Mouse (Mus musculus) mouse trophoblast stem cell (cell line): ENCODE measurements at regions not wholly inside any gene's neighbourhood (a gene's known extent, or its start where the extent isn't known, plus 50 kb on each side); places are given as distances from the start of the nearest gene placed in this dataset.

ENCODE experiments used
- in situ Hi-C, 2 experiments: fragments of 300-500 bp; cut with MseI, MboI; formaldehyde crosslinking; loops; 2 replicates in 1 of 2; 3 replicates in 1 of 2; pipeline ENCODE4 v1.15.1; 2025

DNA sequence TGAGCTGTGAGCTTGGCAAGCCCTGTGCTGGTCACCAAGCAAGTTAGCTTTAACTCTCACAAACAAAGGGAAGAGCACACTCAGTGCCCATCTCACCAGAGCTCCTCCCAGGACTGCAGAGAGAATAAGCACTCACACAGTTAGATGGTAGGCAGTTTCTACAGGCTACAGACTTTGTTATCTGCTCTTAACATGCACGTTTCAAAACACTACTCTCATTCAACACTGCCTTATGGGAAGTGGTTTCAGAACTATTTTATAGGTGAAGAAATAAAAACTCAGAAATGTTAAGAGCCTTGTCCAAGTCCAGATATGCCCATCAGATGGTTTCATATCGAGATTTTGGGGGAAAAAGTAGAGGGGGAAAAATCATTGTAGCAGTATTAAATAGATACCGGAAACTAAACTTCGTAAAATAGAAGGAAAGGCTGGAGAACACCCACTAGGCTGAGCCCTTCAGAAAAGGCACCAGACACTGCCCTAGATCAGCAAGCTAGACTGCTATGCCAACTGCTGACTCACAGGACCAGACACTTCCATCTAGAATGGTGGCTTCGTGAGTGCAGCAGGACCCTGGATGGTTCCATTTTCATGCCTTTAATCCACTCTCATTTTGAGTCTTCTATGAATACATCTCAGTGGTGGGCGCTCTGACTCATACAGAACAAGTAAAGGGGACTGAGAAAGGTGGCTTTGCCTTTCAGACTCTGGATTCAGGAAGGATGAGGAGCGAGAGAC lies 51.3 kb upstream of the Serbp1 start:
- in situ Hi-C loops: loop anchor here (25.0 kb wide), 1 partner anchor 251 kb away; no protein-coding TSS in a partner anchor

DNA sequence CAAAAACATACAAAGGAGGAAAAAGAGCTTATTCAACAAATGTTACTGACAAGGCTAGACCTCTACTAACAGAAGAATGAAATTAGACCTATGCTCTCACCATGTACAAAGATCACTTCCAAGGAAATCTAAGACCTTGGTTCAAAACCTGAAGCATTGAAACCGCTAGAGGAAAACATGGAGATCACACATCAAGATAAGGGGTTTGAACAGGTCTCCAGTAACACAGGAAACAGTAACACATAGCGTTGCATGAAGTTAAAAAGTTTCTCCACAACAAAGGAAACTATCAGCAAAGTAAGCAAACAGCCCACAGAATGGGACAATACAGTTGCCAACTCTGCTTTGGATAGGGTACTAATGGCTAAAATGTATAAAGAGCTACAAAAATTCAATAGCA lies 53.3 kb upstream of the Serbp1 start:
- in situ Hi-C loops: loop anchor here (25.0 kb wide), 1 partner anchor 253 kb away; no protein-coding TSS in a partner anchor

DNA sequence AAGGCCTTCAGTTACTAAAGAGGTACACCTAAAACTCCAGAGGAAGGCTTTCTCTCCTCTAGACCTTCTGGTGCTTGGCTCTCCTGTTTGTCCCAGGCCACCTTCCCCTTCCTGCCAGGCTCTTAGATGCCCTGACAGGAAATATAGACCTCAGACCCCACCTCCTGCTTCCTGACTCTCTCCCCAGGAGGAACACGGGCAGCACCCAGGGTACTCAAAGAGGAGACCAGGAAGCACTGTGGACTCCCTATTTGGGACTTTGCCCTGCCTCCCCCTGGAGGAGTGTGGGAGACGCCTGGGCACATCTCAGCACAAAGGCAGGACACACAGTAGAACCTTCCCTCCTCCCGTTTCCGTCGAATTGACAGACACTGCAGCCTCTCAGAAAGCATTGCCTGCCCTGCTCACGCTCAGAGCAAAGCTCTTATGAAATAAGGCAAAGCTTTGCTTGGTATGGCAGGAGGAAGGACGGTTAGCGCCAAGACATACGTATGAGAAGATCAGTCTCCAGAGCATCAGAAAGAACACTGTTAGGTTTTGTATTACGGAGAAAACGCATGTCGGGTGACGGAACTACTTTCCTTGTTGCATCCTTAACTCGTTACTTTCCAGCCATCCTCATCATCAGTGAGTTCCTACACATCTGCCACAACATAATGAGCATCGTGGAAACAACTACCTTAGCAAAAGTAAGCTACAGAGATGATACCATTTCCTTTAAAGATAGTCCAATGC lies 54.3 kb upstream of the Serbp1 start:
- in situ Hi-C loops: loop anchor here (25.0 kb wide), 1 partner anchor 254 kb away; no protein-coding TSS in a partner anchor

DNA sequence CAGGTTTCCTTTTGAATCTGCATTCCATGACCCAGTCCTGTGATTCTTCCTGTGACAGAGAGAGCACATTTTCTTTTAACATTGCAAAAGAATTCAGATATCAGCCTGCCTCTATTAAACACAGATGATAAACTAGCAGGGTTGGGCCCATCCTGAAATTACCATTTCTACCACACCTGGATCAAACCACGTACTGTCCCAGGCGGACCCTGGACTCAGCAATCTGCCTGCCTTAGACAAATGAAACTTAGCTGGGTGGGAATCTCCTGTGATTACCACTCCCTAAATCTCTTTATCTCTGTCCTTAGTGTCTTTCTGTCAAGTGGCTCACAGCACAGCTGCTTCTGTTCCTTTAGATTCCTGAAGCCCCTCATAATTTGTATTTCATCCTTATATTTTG lies 55.5 kb upstream of the Serbp1 start:
- in situ Hi-C loops: loop anchor here (25.0 kb wide), 1 partner anchor 255 kb away; no protein-coding TSS in a partner anchor

DNA sequence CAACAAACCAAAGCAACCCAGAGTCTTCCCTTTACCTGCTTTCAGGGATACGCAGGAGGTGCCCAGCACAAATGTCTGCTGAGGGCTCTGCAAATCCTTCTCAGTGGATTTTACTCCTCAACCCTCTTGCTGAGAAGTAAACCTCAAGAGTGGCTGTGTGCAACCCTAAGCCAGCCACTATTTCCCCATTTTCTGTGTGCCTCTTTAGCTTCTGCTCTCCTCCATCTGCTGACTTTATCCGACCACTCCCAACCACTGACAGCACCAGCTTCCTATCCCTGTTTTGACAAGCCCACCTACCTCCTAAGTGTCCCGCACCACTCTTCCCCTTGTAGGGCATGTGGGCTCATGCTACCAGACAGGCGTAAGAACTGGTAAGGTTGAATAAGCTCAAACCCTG lies 56.5 kb upstream of the Serbp1 start:
- in situ Hi-C loops: loop anchor here (25.0 kb wide), 1 partner anchor 256 kb away; no protein-coding TSS in a partner anchor

DNA sequence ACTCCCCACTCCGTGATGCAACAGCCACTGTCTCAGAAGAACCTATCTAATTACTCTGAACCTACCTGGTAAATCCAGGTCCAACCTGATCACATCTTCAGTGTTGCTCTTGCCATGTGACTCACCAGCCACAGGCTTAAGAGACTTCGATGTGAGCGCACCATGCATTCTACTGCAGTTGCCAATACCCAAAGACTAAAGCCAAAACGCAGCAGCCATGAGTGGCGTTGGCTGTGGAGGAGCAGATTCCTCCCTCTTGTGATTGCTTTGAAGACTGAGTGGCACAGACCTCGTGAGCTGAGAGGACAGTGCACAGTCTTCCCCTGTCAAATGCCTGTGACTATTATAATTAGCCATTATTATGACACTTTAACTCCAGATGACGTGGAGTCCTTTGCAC lies 58.6 kb upstream of the Serbp1 start:
- in situ Hi-C loops: loop anchor here (25.0 kb wide), 1 partner anchor 258 kb away; no protein-coding TSS in a partner anchor

DNA sequence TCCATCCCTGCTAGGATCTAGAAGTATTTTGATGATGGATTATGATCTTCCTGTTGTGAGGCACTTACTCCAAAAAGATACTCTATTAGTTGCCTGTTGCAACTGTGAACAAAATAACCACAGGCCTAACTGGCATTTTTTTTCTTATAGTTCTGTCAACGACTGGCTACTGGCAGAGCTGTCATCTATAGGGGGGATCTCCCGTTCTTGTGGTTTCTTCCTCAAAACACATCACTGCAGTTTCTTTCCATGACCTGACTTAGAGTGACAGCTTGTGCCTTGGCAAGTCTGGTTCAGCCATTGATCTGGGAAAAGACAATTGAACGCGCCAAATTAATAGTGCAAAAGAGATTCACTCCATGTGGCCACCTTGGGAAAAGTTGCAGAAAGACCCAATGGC lies 59.4 kb upstream of the Serbp1 start:
- in situ Hi-C loops: loop anchor here (25.0 kb wide), 1 partner anchor 259 kb away; no protein-coding TSS in a partner anchor

DNA sequence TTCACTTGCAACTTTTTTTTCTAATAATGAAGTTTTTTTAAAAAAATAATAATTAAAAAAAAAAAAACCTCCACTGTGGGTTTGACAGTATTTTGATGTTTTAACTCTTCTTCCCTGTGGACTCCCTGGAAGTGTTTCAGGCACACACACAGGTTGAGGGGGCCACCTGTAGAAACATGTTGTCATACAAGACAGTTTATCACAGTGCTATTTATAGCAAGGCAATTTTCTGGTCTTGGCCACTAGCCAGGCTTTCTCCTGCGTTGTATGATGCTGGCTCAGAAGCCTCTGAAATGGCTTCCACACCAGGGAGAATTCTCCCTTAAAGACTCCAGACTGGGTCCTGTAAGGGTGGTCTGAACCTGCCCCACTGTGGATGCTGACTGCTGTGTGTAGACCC lies 59.9 kb upstream of the Serbp1 start:
- in situ Hi-C loops: loop anchor here (25.0 kb wide), 1 partner anchor 259 kb away; no protein-coding TSS in a partner anchor

DNA sequence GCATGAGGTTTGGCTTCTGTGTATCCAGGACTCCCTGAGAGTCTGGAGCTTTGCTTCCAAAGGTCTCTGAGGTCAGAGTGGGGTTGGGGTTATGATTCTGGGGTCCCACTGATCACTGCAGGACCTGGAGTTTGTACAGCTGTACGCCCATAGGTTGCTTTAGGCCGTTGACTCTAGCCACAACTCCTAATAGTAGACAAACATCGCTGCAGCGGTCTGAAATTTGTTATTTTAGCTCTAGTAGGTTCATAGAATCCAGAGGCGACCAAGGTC lies 67.4 kb upstream of the Serbp1 start:
- in situ Hi-C loops: loop anchor here in 1 of 2 experiments (25.0 kb wide), 1 partner anchor 633 kb away; the partner anchor contains the start of gene Mad2l1

DNA sequence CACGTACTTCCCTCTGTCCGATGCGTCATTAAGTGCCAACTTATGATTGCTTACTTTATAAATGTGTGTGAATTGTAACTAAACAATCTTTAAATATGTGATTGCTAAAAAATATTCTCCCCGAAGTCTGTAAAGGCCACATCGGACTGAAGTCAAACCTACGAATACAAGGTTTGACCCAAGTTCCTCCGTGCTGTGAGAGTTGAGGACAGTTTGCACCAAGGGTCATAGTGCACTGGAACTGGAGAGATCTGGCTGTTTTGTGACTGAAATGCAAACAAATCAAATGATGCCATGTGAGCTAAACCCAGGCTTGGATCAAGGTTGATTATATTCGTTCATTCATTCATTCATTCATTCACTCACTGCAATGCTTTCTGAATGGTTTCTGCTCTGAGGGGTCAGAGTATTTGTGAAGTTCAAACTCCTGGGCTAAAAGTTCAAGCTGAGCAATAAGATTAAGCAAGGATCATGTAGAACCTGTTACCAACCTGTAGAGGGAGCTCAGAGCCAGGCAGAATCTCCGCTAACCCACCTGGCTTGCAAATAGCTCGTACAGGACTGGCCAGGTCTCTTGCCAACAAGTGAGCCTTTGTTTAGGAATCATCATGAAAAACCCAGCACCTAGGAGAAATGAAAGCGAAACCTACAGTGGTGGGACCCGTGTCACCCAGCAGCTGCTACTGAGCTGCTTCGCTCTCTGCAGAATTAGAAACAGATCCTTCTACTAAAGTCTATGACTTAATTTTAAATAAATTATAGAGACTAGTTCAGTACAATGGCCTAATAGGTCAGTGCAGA lies 67.9 kb upstream of the Serbp1 start:
- in situ Hi-C loops: loop anchor here in 1 of 2 experiments (25.0 kb wide), 1 partner anchor 633 kb away; the partner anchor contains the start of gene Mad2l1

DNA sequence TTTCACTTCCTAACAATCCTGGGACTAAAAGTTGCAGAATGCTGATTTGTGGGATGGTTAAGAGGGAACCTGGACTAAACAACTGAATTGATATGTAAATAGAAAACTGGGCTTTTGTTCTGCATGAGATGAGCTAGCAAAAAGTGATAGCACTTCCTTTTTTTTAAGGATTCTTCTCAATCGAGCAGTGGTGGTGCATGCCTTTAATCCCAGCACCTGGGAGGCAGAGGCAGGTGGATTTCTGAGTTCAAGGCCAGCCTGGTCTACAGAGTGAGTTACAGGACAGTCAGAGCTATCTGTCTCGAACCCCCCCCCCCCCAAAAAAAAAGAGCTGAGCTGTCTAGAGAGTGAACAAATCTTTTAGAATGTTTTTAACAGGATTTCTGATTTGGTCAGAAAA lies 69.2 kb upstream of the Serbp1 start:
- in situ Hi-C loops: loop anchor here in 1 of 2 experiments (25.0 kb wide), 1 partner anchor 632 kb away; the partner anchor contains the start of gene Mad2l1

DNA sequence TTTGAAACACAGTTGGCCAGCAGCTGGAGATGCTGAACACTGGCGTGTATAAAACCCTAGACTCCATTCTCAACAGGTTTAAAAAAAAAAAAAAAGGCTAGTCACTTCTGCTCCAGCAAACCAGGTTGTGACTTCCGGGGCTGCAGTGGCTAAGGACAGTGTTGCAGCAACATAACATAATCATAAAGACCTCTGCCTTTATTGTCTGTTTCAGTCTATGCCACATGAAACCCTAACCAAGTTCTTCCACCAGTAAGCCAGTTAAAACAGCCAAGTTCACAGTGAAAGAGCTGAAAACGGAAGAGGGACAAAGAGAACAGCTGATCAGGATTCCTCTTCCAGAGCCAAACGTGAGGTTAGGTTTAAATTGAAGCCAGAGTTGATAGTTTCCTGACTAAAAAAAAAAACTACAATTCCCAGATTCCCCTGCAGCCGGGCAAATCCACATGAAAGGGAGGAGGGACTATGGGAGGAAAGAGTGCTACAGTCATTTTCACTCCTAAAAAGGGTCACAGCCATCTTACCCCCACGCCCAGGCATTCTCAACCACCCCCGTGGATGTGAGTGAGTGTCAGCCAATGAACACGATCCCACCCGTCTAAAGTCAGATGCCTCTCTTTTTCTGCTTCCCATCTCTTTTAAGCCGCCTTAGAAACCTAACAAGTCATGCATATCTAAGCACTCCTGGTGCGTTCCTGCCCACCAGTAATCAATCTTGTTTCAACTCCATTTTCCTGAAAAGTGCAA lies 69.8 kb upstream of the Serbp1 start:
- in situ Hi-C loops: loop anchor here in 1 of 2 experiments (25.0 kb wide), 1 partner anchor 631 kb away; the partner anchor contains the start of gene Mad2l1

DNA sequence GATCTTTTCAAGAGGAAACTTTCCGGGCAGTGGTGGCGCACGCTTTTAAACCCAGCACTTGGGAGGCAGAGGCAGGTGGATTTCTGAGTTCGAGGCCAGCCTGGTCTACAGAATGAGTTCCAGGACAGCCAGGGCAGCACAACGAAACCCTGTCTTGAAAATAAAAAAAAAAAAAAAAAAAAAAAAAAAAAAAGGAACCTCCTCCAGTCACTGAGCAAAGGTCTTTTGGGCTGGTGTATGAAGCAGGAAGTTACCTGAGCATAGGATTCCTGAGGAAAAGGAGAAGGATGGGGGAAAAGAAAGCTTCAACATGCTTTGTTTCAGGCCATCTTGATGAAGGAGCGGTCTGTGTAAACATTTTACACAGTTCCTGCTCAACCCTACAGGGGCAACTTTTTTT lies 72.9 kb upstream of the Serbp1 start:
- in situ Hi-C loops: loop anchor here in 1 of 2 experiments (25.0 kb wide), 1 partner anchor 628 kb away; the partner anchor contains the start of gene Mad2l1

DNA sequence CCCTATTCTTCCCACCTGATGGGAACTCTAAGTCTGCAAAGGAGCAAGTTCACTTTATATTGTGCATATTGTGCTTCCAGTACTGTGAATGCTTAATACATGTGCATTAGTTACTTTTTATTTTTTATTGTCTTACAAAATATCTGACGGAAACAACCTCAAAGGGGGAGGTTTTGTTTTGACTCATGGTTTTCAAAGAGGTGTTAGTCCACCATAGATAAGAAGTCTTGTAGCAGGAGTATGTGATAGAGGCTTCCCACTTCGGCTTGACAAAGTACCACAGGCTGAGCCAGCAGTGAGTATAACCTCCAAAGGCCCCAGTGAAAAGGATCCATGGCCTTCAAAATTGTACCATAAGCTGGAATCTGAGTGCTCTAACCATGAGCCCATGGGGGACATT lies 74.0 kb upstream of the Serbp1 start:
- in situ Hi-C loops: loop anchor here in 1 of 2 experiments (25.0 kb wide), 1 partner anchor 627 kb away; the partner anchor contains the start of gene Mad2l1

DNA sequence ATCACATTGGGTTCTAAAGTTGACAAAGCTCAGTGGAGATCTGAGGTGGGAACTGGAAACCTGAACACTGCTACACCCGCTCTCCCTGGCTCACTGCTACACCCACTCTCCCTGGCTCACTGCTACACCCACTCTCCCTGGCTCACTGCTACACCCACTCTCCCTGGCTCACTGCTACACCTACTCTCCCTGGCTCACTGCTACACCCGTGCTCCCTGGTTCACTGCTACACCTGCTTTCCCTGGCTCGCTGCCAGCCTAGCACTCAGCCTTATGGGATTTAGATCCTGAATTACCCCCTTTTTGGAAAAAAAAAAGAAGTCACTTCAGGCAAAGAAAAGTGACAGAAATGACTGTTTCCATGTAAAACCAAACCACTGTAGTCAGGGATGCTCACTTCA lies 75.2 kb upstream of the Serbp1 start:
- in situ Hi-C loops: loop anchor here in 1 of 2 experiments (25.0 kb wide), 1 partner anchor 626 kb away; the partner anchor contains the start of gene Mad2l1

DNA sequence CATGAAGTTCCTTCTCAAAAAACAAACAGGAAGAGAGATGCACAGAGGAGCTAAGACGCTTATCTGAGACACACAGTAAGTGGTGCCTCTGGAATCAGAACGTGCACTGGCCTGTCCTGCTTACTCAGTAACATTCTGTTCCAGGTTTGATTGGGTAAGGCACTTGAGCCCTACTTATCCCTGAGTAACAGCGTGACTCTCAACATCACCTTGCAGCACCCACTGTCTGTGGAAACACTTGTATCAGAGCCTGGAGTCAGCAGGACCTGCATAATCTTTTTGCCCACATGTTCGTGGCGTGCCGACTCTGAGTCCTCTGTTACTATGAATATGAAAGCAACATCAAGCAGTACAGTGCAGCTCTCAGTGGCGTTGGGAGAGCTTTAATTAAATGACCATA lies 76.4 kb upstream of the Serbp1 start:
- in situ Hi-C loops: loop anchor here in 1 of 2 experiments (25.0 kb wide), 1 partner anchor 624 kb away; the partner anchor contains the start of gene Mad2l1

DNA sequence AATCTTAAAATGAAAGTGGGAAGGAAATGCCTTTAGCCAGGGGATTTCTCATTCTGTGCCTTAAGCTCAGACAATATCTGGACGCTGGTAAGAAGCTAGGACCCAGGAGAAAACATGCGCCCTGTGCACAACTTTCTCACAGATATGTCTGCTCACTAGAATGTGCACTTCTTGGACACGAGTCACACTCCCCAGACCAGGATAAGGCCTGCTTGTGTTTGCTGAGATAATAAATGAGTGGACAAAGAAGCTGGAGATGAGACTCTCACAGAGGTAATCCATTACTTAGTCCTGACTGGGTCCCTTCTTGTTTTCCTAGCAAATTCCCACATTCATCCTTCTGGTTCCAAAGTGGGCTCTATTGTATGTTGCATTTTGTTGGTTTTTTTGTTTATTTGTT lies 77.4 kb upstream of the Serbp1 start:
- in situ Hi-C loops: loop anchor here in 1 of 2 experiments (25.0 kb wide), 1 partner anchor 623 kb away; the partner anchor contains the start of gene Mad2l1

DNA sequence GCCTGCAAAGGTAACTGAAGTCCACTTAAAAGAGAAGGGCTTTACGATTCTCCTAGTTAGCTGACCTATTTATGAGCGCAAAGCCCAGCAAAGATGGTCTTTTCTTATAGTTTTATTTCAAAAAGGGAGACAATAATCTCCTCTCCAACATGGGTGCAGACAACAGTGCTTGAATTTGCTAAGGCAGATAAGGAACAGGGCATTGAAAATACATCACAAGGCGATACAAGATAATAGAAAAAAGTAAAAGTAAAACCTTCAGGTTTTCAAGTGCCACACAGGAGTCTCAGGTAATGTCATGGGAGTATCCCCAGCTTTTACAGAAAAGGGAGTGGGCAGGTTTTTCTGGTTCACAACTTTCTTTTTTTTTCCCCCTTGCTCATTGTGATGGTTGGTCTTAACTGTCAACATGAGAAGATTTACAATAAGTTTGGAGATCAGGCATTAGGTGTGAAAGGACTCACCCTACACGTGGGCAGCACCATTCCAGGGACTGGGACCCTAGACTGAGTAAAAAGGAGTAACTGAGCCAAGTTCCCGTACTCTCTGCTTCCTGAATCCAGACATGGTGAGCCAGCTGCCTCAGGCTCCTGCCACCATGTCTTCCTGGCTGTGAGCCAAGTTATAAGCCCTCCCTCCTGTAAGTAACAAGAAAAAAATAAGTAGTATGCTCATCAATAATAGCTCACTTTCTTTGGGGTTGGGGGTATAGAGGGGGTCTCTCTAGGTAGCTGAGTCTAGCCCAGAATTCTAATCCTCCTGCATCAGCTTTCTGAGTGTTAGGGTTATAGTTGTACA lies 78.1 kb upstream of the Serbp1 start:
- in situ Hi-C loops: loop anchor here in 1 of 2 experiments (5.0 to 25.0 kb wide), 3 partner anchors 193 to 623 kb away; partner anchors contain the start of gene Mad2l1

DNA sequence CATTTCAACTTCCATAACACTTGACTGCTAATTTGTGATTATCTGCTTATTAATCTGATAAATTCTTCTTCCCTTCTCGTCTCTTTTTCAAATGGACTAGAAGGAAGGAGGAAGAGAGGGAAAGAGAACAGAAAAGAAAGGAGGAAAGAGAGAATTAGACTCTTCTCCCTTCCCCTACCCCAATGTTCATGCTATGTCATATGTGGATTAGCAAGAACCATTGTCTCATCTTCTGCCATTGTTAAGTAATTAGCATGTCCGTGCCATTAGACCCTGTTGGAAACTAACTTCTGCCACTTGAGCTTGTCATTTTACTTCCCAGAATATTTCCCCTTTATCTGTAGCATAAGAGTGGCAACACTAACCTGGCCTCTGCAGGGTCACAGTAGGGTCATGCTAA lies 78.8 kb upstream of the Serbp1 start:
- in situ Hi-C loops: loop anchor here in 1 of 2 experiments (5.0 to 25.0 kb wide), 3 partner anchors 192 to 622 kb away; partner anchors contain the start of gene Mad2l1
